Mouse (Mus musculus) adrenal gland, adult 8-10 months (tissue): ENCODE data around the gene Mrs2. TPM values are rescaled to one million over a fixed set of nuclear protein-coding genes. Genes with fewer than 3 reads are reported as not detected.
"Not testable (repeated sequence)": the region's sequence is repeated elsewhere in the genome, so short reads cannot be mapped to it uniquely, and the experiment has no call there.

ENCODE experiments used
- DNase-seq: peaks from one replicate; pipeline ENCODE4 v3.0.0; 2022
- total RNA-seq, 4 experiments: library from RNA; stranded (reverse); gene quantifications; 2 replicates each; pipeline ENCODE4 v1.2.4; 2022

Mrs2 gene
- total RNA-seq, 4 experiments from 2014 or later: 47.2 to 58.3 (median 53.6) TPM

DNA sequence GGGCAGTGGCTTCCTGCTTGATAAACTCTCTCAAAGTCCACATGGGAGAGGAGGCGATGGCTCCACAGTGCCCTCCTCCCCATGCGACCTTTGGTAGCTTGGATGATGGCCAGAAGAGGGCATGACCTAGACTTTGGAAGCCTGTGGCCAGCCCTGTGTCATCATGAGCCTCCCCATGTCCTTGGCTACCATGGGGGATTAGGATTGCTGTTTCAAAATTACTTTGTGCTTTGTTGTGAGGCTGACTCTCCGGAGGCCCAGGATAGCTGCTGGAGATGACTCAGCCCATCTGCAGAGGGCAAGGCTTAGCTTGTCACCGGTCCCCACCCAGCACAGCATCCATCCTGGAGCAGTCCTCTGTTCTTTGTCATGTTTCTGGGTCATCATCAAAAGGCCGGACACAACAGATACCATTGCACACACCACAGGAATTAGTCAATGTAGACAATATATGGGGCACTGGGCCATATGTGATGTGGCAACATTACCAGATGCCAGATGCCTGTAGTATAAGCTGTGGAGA lies 42.3 kb downstream of the Mrs2 start:
- DNase-seq: peak; percentile 66

GRCm38 (mm10) chr13:24976384-24976783 lies 43.8 kb downstream of the Mrs2 start:
- no peak for DNase-seq

GRCm38 (mm10) chr13:24971776-24972175 lies 48.4 kb downstream of the Mrs2 start:
- DNase-seq: not testable (repeated sequence)

- DNase-seq: no peak
Observed at GRCm38 (mm10) chr13:24965846-24966201, 54.4 kb downstream of the Mrs2 start.

DNA sequence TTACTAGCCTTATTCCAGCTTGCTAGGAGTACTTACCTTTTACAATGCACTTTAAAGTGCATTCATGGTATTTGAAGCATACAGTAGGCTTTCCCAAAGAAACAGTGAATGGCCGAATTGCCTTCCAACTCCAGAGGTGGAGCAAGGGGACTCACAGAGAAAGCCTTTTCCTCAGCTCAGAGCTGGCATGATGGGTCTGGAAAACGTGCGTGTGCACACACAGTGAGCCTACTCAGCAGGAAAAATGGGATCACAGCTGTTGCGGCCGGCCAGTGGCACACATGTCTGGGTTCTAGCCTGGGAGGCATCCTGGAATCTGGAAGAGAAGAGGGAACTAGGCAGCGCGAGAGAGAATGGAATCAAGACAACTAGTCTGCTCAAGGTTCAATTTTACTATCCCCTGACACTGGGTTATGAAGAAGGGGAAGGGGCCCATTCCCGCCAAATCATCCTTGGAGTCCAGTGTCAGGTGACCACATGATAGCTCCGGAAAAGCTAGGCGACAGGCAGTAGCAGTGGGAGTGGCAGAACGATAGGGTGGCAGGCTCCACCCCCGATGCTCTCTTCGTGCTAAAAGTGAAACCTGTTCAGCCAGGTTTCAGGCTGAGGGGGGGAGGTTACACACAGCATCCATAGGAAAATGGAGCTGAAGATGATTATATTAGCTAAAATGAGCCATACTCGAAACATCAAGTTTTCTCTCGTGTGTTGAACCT lies 54.9 kb downstream of the Mrs2 start:
- DNase-seq: no peak

GRCm38 (mm10) chr13:24962119-24962518 lies 58.1 kb downstream of the Mrs2 start:
- no peak for DNase-seq

GRCm38 (mm10) chr13:24960084-24960483 lies 60.1 kb downstream of the Mrs2 start:
- DNase-seq: no peak

DNA sequence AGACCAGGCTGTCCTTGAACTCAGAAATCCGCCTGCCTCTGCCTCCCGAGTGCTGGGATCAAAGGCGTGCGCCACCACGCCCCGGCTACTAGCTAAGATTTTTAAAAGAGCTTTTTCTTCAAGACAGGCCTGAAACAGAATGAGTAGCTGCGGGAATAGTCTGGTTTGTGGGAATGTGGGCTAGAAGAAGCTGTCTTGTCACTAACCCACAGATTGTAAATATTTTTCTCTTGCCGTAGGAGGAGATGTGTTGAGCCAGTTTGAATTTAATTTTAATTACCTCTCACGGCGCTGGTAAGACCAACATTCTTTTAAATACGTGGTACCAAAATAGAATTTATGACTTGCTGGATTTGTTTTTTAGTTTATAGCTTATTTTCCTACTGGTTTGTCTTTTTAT lies 61.5 kb downstream of the Mrs2 start:
- no peak for DNase-seq

- no peak for DNase-seq
Observed at GRCm38 (mm10) chr13:24955500-24955899, 64.7 kb downstream of the Mrs2 start.

DNA sequence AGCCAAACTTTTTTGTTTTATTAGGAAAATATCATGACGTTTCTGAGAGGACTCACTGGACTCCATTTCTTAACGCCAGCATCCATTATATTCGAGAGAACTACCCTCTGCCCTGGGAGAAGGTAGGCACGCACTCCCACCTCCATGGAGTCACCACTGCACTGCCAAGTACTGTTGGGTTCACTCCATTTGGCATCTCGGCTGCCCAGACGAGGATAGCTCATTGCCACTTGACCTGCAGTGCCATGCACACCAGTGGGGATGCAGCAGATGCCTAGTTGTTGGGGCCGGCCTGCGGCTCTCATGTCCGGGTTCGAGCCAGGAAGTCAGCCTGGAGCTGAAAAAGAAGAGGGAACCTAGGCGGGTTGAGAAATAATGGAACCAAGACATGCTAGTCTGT lies 65.1 kb downstream of the Mrs2 start:
- no peak for DNase-seq

DNA sequence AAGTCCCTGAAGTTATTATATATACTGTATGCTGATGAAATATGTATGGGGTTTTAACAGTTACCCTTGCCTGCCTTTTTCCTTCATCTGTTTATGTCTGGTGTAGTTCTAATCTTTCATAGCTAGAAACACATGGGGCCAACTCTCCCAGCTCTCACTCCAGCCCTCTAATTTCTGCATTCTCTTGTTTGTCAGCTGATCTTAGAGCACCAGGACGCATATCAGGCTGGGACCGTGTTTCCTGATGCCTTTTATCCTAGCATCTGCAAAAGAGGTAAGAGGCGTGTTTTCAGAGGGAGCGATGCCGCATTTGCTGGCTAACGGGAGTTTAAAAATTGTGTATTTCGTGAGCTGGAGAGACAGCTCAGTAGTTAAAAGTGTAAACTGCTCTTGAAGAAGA lies 67.5 kb downstream of the Mrs2 start:
- DNase-seq: no peak

DNA sequence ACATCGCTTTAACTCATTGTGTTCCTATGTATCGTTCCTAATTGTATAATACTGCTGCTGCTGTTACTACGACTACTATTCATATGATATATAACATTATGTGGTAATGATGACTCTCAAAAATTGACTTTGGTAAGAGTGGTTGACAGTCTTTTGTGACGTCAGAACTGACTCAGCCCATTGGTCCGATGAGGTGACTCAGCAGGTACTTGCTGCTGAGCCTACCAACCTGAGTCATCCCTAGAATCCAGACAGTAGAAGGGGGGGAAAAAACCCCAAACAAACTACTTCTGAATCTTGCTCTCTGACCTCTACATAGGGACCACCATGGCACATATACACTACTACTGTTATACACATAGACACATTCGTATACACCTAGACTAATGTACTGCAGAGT lies 71.3 kb downstream of the Mrs2 start:
- no peak for DNase-seq

GRCm38 (mm10) chr13:24947158-24947557 lies 73.0 kb downstream of the Mrs2 start:
- DNase-seq: no peak

DNA sequence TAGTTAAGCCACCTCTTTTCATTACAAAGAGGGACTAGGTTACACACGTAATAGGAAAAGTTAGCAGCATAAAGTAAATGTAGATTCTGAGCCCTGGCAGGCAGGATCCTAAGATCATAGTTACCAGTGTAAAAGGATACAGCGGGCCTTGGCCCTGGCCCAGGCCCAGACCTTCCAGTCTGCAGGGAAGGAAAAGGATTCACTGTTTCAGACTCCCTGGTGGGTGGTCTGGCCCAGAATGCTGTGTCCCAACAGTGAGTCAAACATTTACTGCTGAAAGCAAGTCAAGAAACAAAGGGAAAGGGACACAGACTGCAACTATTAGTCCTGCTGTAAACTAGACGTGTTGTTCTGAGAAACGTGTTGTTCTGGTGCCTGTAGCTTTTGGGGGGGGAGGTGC lies 74.6 kb downstream of the Mrs2 start:
- DNase-seq: no peak

DNA sequence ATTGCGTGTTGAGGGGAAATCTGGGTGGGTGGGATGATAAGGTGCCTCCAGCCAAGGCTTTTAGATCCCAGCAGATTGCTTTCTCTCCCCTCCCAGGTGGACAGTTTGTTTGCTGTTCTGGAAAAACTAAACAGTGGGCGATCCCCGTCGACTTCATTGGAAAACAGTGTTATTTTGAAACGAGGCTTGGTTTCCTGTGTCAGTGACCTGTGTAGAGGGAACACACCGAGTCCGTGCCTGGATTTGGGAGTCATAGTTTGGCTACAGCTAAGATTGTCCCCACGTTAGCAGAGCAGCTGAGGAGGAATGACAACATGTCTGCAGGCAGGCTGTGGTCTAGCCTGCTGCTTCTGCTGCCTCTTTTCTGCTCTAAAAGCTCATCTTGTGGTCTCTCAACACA lies 76.9 kb downstream of the Mrs2 start:
- no peak for DNase-seq

DNA sequence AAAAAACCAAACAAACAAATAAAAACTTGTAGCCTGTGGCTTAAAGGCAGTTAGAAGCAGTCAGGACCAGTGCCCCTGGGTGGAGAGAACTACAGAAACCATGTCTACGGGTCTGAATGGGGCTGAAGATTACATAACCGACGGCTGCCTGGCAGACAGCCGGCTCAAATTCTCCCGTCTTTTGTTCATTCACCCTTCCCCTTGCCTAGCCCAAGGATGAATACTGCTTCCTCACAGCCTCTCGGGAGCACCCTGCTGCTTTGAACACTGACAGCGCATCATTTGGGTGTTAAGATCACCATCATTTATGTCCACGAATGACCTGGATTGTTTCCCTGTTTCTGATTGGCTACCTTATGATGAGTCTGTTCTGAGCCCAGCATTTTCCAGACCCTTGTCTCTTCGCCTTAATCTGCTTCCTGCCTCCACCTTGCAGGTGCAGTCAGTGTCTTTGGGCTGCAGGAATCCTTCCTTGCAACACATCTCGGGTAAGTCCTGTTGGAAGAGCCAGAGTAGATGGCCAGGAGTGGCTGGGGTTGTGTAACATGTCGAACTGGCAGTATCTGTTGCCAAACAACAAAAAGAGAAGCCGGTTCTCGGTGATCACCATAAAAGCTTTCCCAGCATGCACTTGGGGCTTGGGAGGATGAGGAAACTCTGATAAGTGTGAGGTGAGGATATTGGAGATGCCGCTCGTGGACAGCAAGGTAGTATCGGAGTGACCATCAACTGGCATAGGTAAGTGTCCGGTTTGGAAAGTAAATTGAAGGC lies 77.5 kb downstream of the Mrs2 start, which contains the start of gene Gpld1:
Gpld1 (plus strand) TSS at position 641 of the 771 bp plus-strand sequence.
- no peak for DNase-seq

GRCm38 (mm10) chr13:24939472-24939871 lies 80.7 kb downstream of the Mrs2 start:
- DNase-seq: no peak

GRCm38 (mm10) chr13:24938683-24939082 lies 81.5 kb downstream of the Mrs2 start:
- DNase-seq: peak; percentile 55

DNA sequence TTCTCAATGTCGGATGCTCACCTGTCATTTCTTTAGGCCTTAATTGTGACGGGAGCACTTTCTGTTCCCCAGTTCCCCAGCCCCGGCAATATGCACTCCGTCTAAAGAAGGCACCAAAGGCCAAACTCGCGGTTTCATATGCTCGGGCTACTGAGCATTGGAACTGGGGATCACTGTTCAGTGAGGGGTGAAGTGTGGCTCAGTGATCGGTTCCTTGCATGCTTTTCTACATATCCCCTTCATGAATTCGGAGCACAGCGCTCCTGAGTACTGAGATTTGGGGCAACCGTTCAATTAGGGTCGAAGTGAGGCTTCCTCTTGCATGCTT lies 82.4 kb downstream of the Mrs2 start:
- DNase-seq: no peak

Other genes starting within 250 kb of the Mrs2 start
- 100 to 1,000 TPM; 194 to 209 (median 205) TPM for gene BC005537, start 218.7 kb downstream of the Mrs2 start, total RNA-seq
- 10 to 100 TPM; 56.4 to 70.2 (median 59.6) TPM for gene Acot13, start 188.8 kb downstream of the Mrs2 start, total RNA-seq
- gene Tdp2, start 188.7 kb downstream of the Mrs2 start, total RNA-seq: 10 to 100 TPM; 25.7 to 39.9 (median 31.0) TPM
- gene D130043K22Rik, start 175.2 kb downstream of the Mrs2 start, total RNA-seq: 1 to 10 TPM in 3 of 4 experiments, under 1 TPM in 1; 0.67 to 2.9 (median 1.6) TPM
- gene Aldh5a1, start 82.7 kb downstream of the Mrs2 start, total RNA-seq: 10 to 100 TPM; 18.9 to 21.9 (median 20.6) TPM
- gene Gpld1, start 77.2 kb downstream of the Mrs2 start, total RNA-seq: 10 to 100 TPM in 1 of 4 experiments, 1 to 10 TPM in 3; 2.8 to 10.0 (median 4.6) TPM
- under 1 TPM in 2 of 4 experiments, not detected in 2; 0.26 to 0.73 TPM for gene Dcdc2a, start 35.6 kb upstream of the Mrs2 start, total RNA-seq